ENCODE assay signal across 28 mouse cellular contexts in the genomic region with DNA sequence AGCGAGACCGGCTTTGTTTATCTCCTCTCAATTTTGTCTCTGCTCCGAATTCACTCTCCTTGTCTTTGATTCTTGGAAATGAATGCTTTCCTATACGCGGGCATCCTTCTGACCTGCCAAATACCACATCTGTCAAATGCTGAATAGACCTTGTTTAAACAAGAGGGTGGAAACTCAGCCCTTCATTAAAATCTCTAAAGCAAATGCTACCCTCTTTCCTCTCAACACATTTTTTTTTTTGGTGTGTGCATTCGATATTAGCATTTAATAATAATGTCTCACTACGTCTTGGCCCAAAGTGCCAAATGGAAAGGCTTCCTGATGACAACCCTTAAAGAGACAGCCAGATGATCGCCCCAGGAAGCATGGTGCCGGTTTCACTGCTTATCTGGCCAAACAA.
DNase-seq lines count a peak whose midpoint lies in the region; ATAC-seq and TF ChIP-seq lines count a peak whose summit lies in the region.
"Had no signal": no experiment of that assay in that cellular context is flagged by ENCODE, and none has a peak within 500 bp of the region (broad histone marks: within the 10 kb centered on the region; RNA-seq: fewer than 3 reads in every experiment).

No protein-coding gene starts in this region.

- no peak overlapping the region for H3K4me2 ChIP-seq in forebrain, embryonic 13.5 days
- no peak overlapping the region for H3K4me2 ChIP-seq in forebrain, embryonic 12.5 days
- no peak overlapping the region for H3K4me2 ChIP-seq in hindbrain, postnatal 0 days (ENCODE audit: low read depth, low read length)
- no peak overlapping the region for H3K4me2 ChIP-seq in hindbrain, embryonic 16.5 days (ENCODE audit: low read length)
- no peak overlapping the region for H3K4me2 ChIP-seq in embryonic facial prominence, embryonic 14.5 days (ENCODE audit: low read depth, low read length)
- H3K4me2 ChIP-seq: embryonic facial prominence, embryonic 15.5 days; heart, embryonic 13.5 days; hindbrain, embryonic 14.5 days; intestine, embryonic 15.5 days had no signal

- TF ChIP-seq CTCF in hindbrain, postnatal 0 days (IDR thresholded peaks at IDR 0.05; ENCODE audit: low read depth), result no peak

- no peaks in the 10 kb centered on the region for H3K36me3 ChIP-seq in forebrain, embryonic 13.5 days (ENCODE audit: poor library complexity, severe bottlenecking)
- no peaks in the 10 kb centered on the region for H3K36me3 ChIP-seq in forebrain, embryonic 12.5 days (replicated peaks)
- no peaks in the 10 kb centered on the region for H3K36me3 ChIP-seq in hindbrain, postnatal 0 days (ENCODE audit: insufficient read depth, low read length)
- no peaks in the 10 kb centered on the region for H3K36me3 ChIP-seq in hindbrain, embryonic 16.5 days (ENCODE audit: control insufficient read depth, insufficient read depth, low read length)
- H3K36me3 ChIP-seq in embryonic facial prominence, embryonic 14.5 days (ENCODE audit: control insufficient read depth, insufficient read depth, low read length), result no peaks in the 10 kb centered on the region
- H3K36me3 ChIP-seq: embryonic facial prominence, embryonic 15.5 days; heart, embryonic 10.5 days; heart, embryonic 13.5 days; intestine, embryonic 15.5 days had no signal

- peaks cover 12% of the 10 kb centered on the region for H3K4me1 ChIP-seq in forebrain, embryonic 13.5 days
- H3K4me1 ChIP-seq in forebrain, embryonic 12.5 days, result peaks cover 4% of the 10 kb centered on the region; the same call in 1 of the 2 replicates
- no peaks in the 10 kb centered on the region for H3K4me1 ChIP-seq in hindbrain, postnatal 0 days (ENCODE audit: insufficient read depth, low read length)
- H3K4me1 ChIP-seq in hindbrain, embryonic 16.5 days (ENCODE audit: control insufficient read depth, insufficient read depth, low read depth, low read length), result no peaks in the 10 kb centered on the region
- H3K4me1 ChIP-seq in embryonic facial prominence, embryonic 14.5 days (ENCODE audit: control insufficient read depth, insufficient read depth, low read length), result peaks cover 51% of the 10 kb centered on the region
- H3K4me1 ChIP-seq: intestine, embryonic 15.5 days had no signal

- 34% methylated on average over 9 of the region's 9 CpGs for WGBS in forebrain, embryonic 13.5 days
- 51% methylated on average over 9 of the region's 9 CpGs for WGBS in forebrain, embryonic 12.5 days
- 35% methylated on average over 9 of the region's 9 CpGs for WGBS in hindbrain, postnatal 0 days
- WGBS in hindbrain, embryonic 16.5 days, result 35% methylated on average over 9 of the region's 9 CpGs
- whole genome bisulfite sequencing in embryonic facial prominence, embryonic 14.5 days, result 45% methylated on average over 9 of the region's 9 CpGs

- peak overlapping the region; percentile 14; the same call in 1 of the 2 replicates for H3K27ac ChIP-seq in forebrain, embryonic 13.5 days
- H3K27ac ChIP-seq in forebrain, embryonic 12.5 days, result no peak overlapping the region
- H3K27ac ChIP-seq in hindbrain, postnatal 0 days, result no peak overlapping the region
- no peak overlapping the region for H3K27ac ChIP-seq in hindbrain, embryonic 16.5 days (ENCODE audit: low read depth, low read length)
- H3K27ac ChIP-seq in embryonic facial prominence, embryonic 14.5 days (replicated peaks; ENCODE audit: low read depth, low read length), result peak overlapping the region; percentile 35; the same call in 1 of the 2 replicates
- H3K27ac ChIP-seq: heart, adult 2 months; heart, embryonic 10.5 days; heart, embryonic 13.5 days; hindbrain, embryonic 14.5 days; intestine, embryonic 15.5 days had no signal

- no peak overlapping the region for H3K4me3 ChIP-seq in forebrain, embryonic 13.5 days
- no peak overlapping the region for H3K4me3 ChIP-seq in forebrain, embryonic 12.5 days (replicated peaks)
- no peak overlapping the region for H3K4me3 ChIP-seq in hindbrain, postnatal 0 days (ENCODE audit: low read length)
- no peak overlapping the region for H3K4me3 ChIP-seq in hindbrain, embryonic 16.5 days (ENCODE audit: low read length)
- H3K4me3 ChIP-seq in embryonic facial prominence, embryonic 14.5 days (ENCODE audit: low read depth, low read length), result no peak overlapping the region
- H3K4me3 ChIP-seq: embryonic facial prominence, embryonic 15.5 days; heart, adult 2 months; heart, embryonic 10.5 days; heart, embryonic 13.5 days; intestine, embryonic 15.5 days had no signal

- no peaks in the 10 kb centered on the region for H3K9me3 ChIP-seq in forebrain, embryonic 13.5 days (replicated peaks)
- no peaks in the 10 kb centered on the region for H3K9me3 ChIP-seq in forebrain, embryonic 12.5 days
- no peaks in the 10 kb centered on the region for H3K9me3 ChIP-seq in hindbrain, postnatal 0 days (ENCODE audit: low read length)
- no peaks in the 10 kb centered on the region for H3K9me3 ChIP-seq in hindbrain, embryonic 16.5 days (ENCODE audit: control insufficient read depth, low read length)
- no peaks in the 10 kb centered on the region for H3K9me3 ChIP-seq in embryonic facial prominence, embryonic 14.5 days (ENCODE audit: control insufficient read depth, low read length)
- H3K9me3 ChIP-seq: embryonic facial prominence, embryonic 15.5 days; G1E; heart, embryonic 10.5 days; heart, embryonic 13.5 days; intestine, embryonic 15.5 days had no signal

- peak; percentile 11 for DNase-seq in hindbrain, postnatal 0 days (ENCODE audit: low spot score)
- DNase-seq in embryonic facial prominence, embryonic 14.5 days (ENCODE audit: low spot score), result no peak
- no peak for DNase-seq in right cerebral cortex, adult 2 months (ENCODE audit: low spot score in 2 of 2)
- DNase-seq in kidney, adult 8-10 months, result no peak
- DNase-seq: adrenal gland, postnatal 10 days; adrenal gland, postnatal 36 days; B cell, adult 2 months; cerebellum, adult 11-12 months; cerebellum, adult 8-10 months; cerebellum, postnatal 14 days; gastrocnemius, postnatal 10 days; gastrocnemius, postnatal 36 days; heart, adult 2 months; heart, postnatal 14 days; heart, postnatal 4 days; kidney, adult 11 months; kidney, adult 9 months had no signal

- no peak overlapping the region for H3K9ac ChIP-seq in forebrain, embryonic 13.5 days
- no peak overlapping the region for H3K9ac ChIP-seq in forebrain, embryonic 12.5 days
- H3K9ac ChIP-seq in hindbrain, postnatal 0 days (replicated peaks; ENCODE audit: low read length), result no peak overlapping the region
- no peak overlapping the region for H3K9ac ChIP-seq in hindbrain, embryonic 16.5 days (ENCODE audit: low read depth, low read length)
- H3K9ac ChIP-seq in embryonic facial prominence, embryonic 14.5 days (ENCODE audit: low read depth, low read length), result no peak overlapping the region
- H3K9ac ChIP-seq: embryonic facial prominence, embryonic 15.5 days; heart, embryonic 13.5 days; hindbrain, embryonic 14.5 days; intestine, embryonic 15.5 days had no signal

- ATAC-seq in forebrain, embryonic 13.5 days, result no peak
- ATAC-seq in forebrain, embryonic 12.5 days (ENCODE audit: low FRiP score), result no peak
- ATAC-seq in hindbrain, postnatal 0 days, result no peak
- ATAC-seq in hindbrain, embryonic 16.5 days, result no peak
- ATAC-seq in embryonic facial prominence, embryonic 14.5 days (ENCODE audit: low read depth), result no peak
- ATAC-seq: intestine, embryonic 15.5 days; Patski had no signal

- H3K27me3 ChIP-seq in forebrain, embryonic 13.5 days, result no peaks in the 10 kb centered on the region
- no peaks in the 10 kb centered on the region for H3K27me3 ChIP-seq in forebrain, embryonic 12.5 days
- H3K27me3 ChIP-seq in hindbrain, postnatal 0 days (ENCODE audit: insufficient read depth, low read length), result no peaks in the 10 kb centered on the region
- H3K27me3 ChIP-seq in hindbrain, embryonic 16.5 days (replicated peaks; ENCODE audit: control insufficient read depth, insufficient read depth, low read length), result no peaks in the 10 kb centered on the region
- no peaks in the 10 kb centered on the region for H3K27me3 ChIP-seq in embryonic facial prominence, embryonic 14.5 days (replicated peaks; ENCODE audit: control insufficient read depth, insufficient read depth, low read length)
- H3K27me3 ChIP-seq: CH12.LX; embryonic facial prominence, embryonic 15.5 days; intestine, embryonic 15.5 days; Patski had no signal

Comparison
In these comparisons a context has a peak if more than half of its experiments do, and no peak if none do; other contexts are left out.
1. H3K27ac ChIP-seq: peak in forebrain, embryonic 13.5 days (single experiment) and embryonic facial prominence, embryonic 14.5 days (single experiment); none in forebrain, embryonic 12.5 days (single experiment), hindbrain, postnatal 0 days (single experiment) and hindbrain, embryonic 16.5 days (single experiment).